Mouse (Mus musculus) heart, embryonic 11.5 days (tissue): ENCODE measurements around the gene Krtap9-3. TPM values are rescaled to one million over a fixed set of nuclear protein-coding genes. Genes with fewer than 3 reads are reported as not detected.
"Not testable (repeated sequence)": the region's sequence is repeated elsewhere in the genome, so short reads cannot be mapped to it uniquely, and the experiment has no call there.

Source experiments
- ATAC-seq: fragments of 200-750 bp; cut with Nextera tagmentation; replicated peaks from 2 replicates; pipeline ENCODE4 v1.8.0; 2017; ENCODE audit warnings: moderate library complexity; ENCODE audit not compliant: insufficient number of reproducible peaks, low FRiP score, low TSS enrichment
- H3K27ac ChIP-seq: fragments of 300-500 bp; sonication (generic); 2 replicates; pipeline ENCODE4 v1.5.1; 2014; ENCODE audit warnings: mild to moderate bottlenecking, low read depth, low read length
- H3K27me3 ChIP-seq: fragments of 300-500 bp; sonication (generic); 2 replicates; pipeline ENCODE4 v1.6.1; 2014; ENCODE audit warnings: mild to moderate bottlenecking, low read length, mixed read lengths; ENCODE audit not compliant: control insufficient read depth, insufficient read depth
- H3K36me3 ChIP-seq: fragments of 300-500 bp; sonication (generic); 2 replicates; pipeline ENCODE4 v1.6.1; 2014; ENCODE audit warnings: mild to moderate bottlenecking, low read length, moderate library complexity, mixed read lengths; ENCODE audit not compliant: control insufficient read depth, insufficient read depth
- H3K4me1 ChIP-seq: fragments of 300-500 bp; sonication (generic); 2 replicates; pipeline ENCODE4 v1.6.1; 2014; ENCODE audit warnings: low read length; ENCODE audit not compliant: control insufficient read depth, insufficient read depth
- H3K4me2 ChIP-seq: fragments of 300-500 bp; sonication (generic); 2 replicates; pipeline ENCODE4 v1.6.1; 2014; ENCODE audit warnings: mild to moderate bottlenecking, moderate library complexity
- H3K4me3 ChIP-seq: fragments of 300-500 bp; sonication (generic); 2 replicates; pipeline ENCODE4 v1.5.1; 2014; ENCODE audit warnings: low read depth, low read length
- H3K9ac ChIP-seq: fragments of 300-500 bp; sonication (generic); 2 replicates; pipeline ENCODE4 v1.6.1; 2014; ENCODE audit warnings: mild to moderate bottlenecking, low read depth, low read length, moderate library complexity
- H3K9me3 ChIP-seq: fragments of 300-500 bp; sonication (generic); replicated peaks from 2 replicates; pipeline ENCODE4 v1.6.1; 2016; ENCODE audit warnings: low read length; ENCODE audit not compliant: control insufficient read depth
- WGBS: fragments of 180-500 bp; shearing (Covaris S2); extraction: QIAGEN DNeasy Blood & Tissue Kit; methylation state at CpG from one replicate; pipeline ENCODE4 v1.1.7; 2014; ENCODE audit not compliant: insufficient replicate concordance; 5-methylcytosine and 5-hydroxymethylcytosine counted together
- polyA plus RNA-seq: library from polyadenylated mRNA; unstranded; fragments of >200 nt; fragmentation: Nextera tagmentation; extraction: Ambion mirVana; gene quantifications from 2 replicates; pipeline ENCODE4 v1.2.1, GENCODE M21; 2014

Krtap9-3 gene
- polyA plus RNA-seq, result not detected in 2 replicates

- not testable (repeated sequence) for H3K27me3 ChIP-seq, H3K4me2 ChIP-seq, ATAC-seq, H3K36me3 ChIP-seq, H3K4me3 ChIP-seq, H3K9me3 ChIP-seq, H3K27ac ChIP-seq, H3K9ac ChIP-seq, H3K4me1 ChIP-seq
- WGBS, result 73% methylated on average over 6 of the region's 6 CpGs
These were observed at the start of gene Krtap9-3 for GRCm38 (mm10) chr11:99597742-99598141. Gene Krtap9-3, minus strand, starts transcription at chr11:99598105.

DNA sequence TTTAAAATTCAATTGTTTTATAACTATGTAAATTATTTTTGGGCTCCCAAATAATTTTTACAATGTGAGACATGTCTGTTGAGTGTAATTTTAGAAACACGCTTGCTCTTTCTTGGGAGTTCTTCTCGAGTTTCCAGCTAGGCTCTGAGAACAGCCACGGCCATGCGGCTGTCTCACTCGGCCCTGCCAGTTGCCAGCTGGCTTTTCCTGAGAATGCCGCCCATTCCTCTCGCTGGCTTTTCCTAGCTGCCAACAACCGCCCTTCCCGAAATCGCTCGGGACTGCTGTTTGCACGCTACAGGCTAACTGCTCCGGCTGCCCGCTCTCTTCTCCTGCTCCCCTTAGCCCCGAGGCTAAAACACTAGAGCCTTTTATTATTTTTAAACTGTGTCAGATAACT lies 48.5 kb upstream of the Krtap9-3 start:
- no peak for ATAC-seq
- Histone ChIP-seq H3K9me3 (no peaks in the 10 kb centered on the region), H3K27me3 (no peaks in the 10 kb centered on the region), H3K27ac (no peak overlapping the region), H3K4me1 (no peaks in the 10 kb centered on the region), H3K4me3 (no peak overlapping the region), H3K9ac (no peak overlapping the region), H3K4me2 (no peak overlapping the region), H3K36me3 (no peaks in the 10 kb centered on the region)
- 81% methylated on average over 15 of the region's 15 CpGs for WGBS

DNA sequence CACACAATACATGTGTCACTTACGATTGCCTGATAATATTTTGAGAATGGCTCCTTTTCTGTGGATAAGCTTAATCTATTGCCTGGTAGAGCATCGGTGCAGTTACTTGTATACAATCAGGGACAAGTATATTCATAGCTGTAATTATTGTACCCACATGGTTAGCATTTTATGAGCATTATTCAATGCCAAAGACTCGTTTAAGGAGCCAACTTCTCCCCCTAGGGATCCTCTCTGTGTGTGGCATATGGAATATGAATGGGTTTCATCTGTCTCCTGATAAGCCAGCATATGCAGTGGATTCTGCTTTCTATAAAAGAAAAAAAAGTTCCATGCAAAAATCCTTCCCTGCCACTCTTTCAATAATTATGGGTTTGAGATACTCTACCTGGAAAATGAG lies 46.4 kb upstream of the Krtap9-3 start:
- no peak overlapping the region for H3K9ac ChIP-seq
- ATAC-seq, result no peak
- no peaks in the 10 kb centered on the region for H3K9me3 ChIP-seq
- no peaks in the 10 kb centered on the region for H3K36me3 ChIP-seq
- H3K4me1 ChIP-seq, result no peaks in the 10 kb centered on the region
- no peak overlapping the region for H3K27ac ChIP-seq
- no peaks in the 10 kb centered on the region for H3K27me3 ChIP-seq
- H3K4me2 ChIP-seq, result no peak overlapping the region
- 75% methylated on average over 3 of the region's 3 CpGs for WGBS
- no peak overlapping the region for H3K4me3 ChIP-seq

DNA sequence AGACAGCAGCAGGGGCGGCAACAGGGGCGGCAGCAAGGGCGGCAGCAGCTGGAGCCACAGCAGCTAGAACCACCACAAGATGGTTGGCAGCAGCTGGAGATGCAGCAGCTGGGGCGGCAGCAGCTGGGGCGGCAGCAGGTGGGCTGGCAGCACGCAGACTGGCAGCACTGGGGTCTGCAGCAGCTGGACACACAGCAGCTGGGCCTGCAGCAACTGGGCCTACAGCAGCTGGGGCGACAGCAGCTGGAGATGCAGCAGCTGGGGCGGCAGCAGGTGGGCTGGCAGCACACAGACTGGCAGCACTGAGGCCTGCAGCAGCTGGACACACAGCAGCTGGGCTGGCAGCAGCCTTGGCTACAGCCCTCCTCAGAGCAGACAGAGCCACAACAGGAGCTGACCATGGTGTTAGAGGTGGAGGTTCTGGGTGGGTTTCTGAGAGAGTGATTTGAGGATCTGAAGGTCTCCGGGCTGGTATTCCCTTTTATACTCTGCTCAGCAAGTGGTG lies 45.8 kb upstream of the Krtap9-3 start, which contains the start of gene Krtap4-7:
TSS of gene Krtap4-7 (minus strand) at position 455 of the 505 bp plus-strand sequence.
- ATAC-seq, H3K27ac ChIP-seq, H3K9me3 ChIP-seq, H3K27me3 ChIP-seq, H3K4me3 ChIP-seq, H3K9ac ChIP-seq, H3K4me2 ChIP-seq, H3K4me1 ChIP-seq, H3K36me3 ChIP-seq: not testable (repeated sequence)
- 70% methylated on average over 9 of the region's 9 CpGs for WGBS

DNA sequence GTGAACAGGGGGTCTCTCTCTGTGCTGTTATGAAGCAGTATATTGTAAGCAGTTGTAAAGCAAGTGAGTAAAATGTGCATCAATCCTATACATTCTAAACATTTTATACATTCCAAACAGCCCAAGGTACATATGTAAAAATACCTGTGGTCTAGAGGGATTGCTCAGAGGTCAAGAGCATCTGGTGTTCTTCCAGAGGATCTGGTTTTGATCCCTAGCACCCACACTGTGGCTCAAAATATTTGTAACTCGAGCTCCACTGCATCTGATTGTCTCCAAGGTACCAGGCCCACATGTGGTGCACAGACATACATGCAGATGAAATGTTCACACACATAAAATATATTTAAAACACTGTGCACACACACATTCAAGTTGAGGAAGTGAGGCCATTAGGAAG lies 43.0 kb upstream of the Krtap9-3 start:
- H3K4me2 ChIP-seq, result no peak overlapping the region
- no peak overlapping the region for H3K27ac ChIP-seq
- H3K4me1 ChIP-seq, result no peaks in the 10 kb centered on the region
- no peaks in the 10 kb centered on the region for H3K27me3 ChIP-seq
- H3K9me3 ChIP-seq, result no peaks in the 10 kb centered on the region
- H3K9ac ChIP-seq, result no peak overlapping the region
- 20% methylated on average over 1 of the region's 1 CpGs for WGBS
- no peak overlapping the region for H3K4me3 ChIP-seq
- ATAC-seq, result no peak
- no peaks in the 10 kb centered on the region for H3K36me3 ChIP-seq

DNA sequence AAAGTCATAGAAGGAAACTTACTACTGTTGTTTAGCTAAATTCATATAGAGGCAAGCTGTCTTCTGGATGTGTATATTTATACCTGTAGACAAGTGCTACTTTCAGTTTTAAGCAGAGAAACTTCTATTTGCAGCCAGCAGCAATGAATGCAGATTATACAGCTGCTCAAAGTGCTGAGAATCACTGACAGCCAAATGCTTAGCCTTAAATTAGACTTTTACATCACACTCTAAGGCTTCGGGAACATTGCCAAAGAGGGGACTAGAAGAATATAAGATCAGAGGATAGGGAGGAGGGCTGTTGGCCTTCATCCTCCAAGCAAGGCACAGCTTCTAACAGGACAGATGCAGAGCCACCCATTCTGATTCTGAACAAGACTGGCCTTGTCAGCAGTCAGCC lies 39.2 kb upstream of the Krtap9-3 start:
- no peak for ATAC-seq
- no peaks in the 10 kb centered on the region for H3K36me3 ChIP-seq
- whole genome bisulfite sequencing, result 71% methylated on average over 1 of the region's 1 CpGs

DNA sequence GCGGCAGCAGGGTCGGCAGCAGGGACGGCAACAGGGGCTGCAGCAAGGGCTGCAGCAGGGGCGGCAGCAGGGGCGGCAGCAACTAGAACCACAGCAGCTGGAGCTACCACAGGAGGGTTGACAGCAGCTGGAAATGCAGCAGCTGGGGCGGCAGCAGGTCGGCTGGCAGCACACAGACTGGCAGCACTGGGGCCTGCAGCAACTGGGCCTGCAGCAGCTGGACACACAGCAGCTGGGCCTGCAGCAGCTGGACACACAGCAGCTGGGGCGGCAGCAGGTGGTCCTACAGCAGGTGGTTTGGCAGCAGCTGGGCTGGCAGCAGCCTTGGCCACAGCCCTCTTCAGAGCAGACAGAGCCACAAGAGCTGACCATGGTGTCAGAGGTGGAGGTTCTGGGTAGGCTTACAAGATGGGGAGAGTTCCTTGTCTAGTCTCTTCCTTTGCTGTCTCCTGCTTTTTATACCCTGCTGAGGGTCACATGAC lies 36.8 kb upstream of the Krtap9-3 start, which contains the start of gene Krtap4-2:
TSS of gene Krtap4-2 (minus strand) at position 432 of the 482 bp plus-strand sequence.
- H3K9ac ChIP-seq, result no peak within 1 kb of the TSS
- no peak within 1 kb of the TSS for H3K4me3 ChIP-seq
- WGBS, result 33% methylated on average over 8 of the region's 8 CpGs
- H3K27me3 ChIP-seq, result no peaks in the 10 kb centered on the region
- no peak for ATAC-seq
- no peaks in the 10 kb centered on the region for H3K4me1 ChIP-seq
- H3K27ac ChIP-seq, result no peak within 1 kb of the TSS
- H3K4me2 ChIP-seq, result no peak within 1 kb of the TSS
- no peaks in the 10 kb centered on the region for H3K9me3 ChIP-seq
- H3K36me3 ChIP-seq, result no peaks in the 10 kb centered on the region

More for the DNA sequence above, 39.2 kb upstream of the Krtap9-3 start:
- Histone ChIP-seq H3K27me3 (no peaks in the 10 kb centered on the region), H3K4me3 (no peak overlapping the region), H3K9ac (no peak overlapping the region), H3K4me1 (no peaks in the 10 kb centered on the region), H3K9me3 (no peaks in the 10 kb centered on the region), H3K27ac (no peak overlapping the region), H3K4me2 (no peak overlapping the region)

- ATAC-seq, result no peak
- no peak overlapping the region for H3K4me2 ChIP-seq
- H3K27me3 ChIP-seq, result no peaks in the 10 kb centered on the region
- no peak overlapping the region for H3K9ac ChIP-seq
- no peak overlapping the region for H3K27ac ChIP-seq
- H3K4me1 ChIP-seq, result no peaks in the 10 kb centered on the region
- 54% methylated on average over 2 of the region's 2 CpGs for WGBS
- H3K36me3 ChIP-seq, result no peaks in the 10 kb centered on the region
- H3K9me3 ChIP-seq, result no peaks in the 10 kb centered on the region
- no peak overlapping the region for H3K4me3 ChIP-seq
These were observed 35.4 kb upstream of the Krtap9-3 start for GRCm38 (mm10) chr11:99633293-99633692.

- Histone ChIP-seq H3K27me3 (no peaks in the 10 kb centered on the region), H3K4me1 (no peaks in the 10 kb centered on the region), H3K9me3 (no peaks in the 10 kb centered on the region), H3K27ac (no peak overlapping the region), H3K4me2 (no peak overlapping the region), H3K36me3 (no peaks in the 10 kb centered on the region), H3K9ac (no peak overlapping the region), H3K4me3 (no peak overlapping the region)
- ATAC-seq, result no peak
- WGBS, result 69% methylated on average over 3 of the region's 3 CpGs
These were observed 33.0 kb upstream of the Krtap9-3 start for GRCm38 (mm10) chr11:99630890-99631289.
